Mouse (Mus musculus) T-helper 1 cell (primary cell): ENCODE results near the gene Ppp3cb.

Experiments
- in situ Hi-C: fragments of 300-600 bp; cut with MboI, MseI; formaldehyde crosslinking; loops from one replicate; pipeline ENCODE4 v1.15.1; 2025; ENCODE audit warnings: high pct_unique_total_duplicates

Ppp3cb gene

GRCm38 (mm10) chr14:20481211-20481610 is 65.2 kb downstream of the Ppp3cb start:
- in situ Hi-C loops = no loop called here

GRCm38 (mm10) chr14:20480195-20480579 is 66.2 kb downstream of the Ppp3cb start:
- in situ Hi-C loops = no loop called here

DNA sequence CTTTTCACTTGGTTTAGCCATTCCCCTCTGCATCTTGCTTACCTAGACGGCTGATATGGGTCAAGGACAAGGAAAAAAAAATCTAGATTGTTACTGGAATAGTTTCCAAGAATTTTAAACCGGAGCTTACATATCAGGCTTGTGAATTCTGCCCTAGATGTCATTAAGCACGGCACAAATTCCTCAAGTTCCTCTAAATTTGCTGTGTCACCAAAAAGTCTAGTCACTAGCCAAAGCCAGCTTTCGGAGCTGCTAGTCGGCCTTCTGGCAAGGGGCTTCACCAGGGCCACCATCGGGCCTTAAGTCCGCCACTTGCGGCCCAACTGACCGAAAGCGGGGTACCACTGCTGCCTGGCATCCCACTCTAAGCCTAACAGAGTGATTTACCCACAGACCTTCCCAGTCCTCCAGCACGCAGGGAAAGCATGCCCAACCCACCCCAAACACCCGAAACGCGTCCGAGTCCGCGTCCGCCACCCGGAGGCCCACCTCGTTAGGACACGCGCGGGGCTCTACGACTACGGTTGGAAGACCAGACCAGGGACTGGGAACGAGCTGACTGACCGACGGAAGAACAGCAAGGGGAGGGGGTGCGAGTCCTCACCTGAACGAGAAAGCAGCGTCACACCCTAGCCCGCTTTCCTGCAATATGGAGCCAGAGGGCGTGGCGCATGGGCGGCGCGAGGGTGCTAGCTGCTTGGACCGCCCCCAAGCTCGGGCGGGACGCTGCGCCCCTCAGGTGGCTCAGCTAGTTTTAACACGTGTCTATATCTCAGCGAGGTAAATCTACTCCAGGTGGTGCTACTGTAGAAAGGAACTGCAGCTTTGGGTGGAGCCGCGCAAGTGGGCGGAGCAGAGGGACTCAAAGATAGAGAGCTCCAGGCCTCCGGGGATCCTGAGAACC is 66.8 kb downstream of the Ppp3cb start, which contains the start of gene Anxa7:
Anxa7 (minus strand) TSS at position 843 of the 904 bp plus-strand sequence.
- in situ Hi-C loops = no loop called here

GRCm38 (mm10) chr14:20478801-20479200 is 67.6 kb downstream of the Ppp3cb start:
- in situ Hi-C loops = no loop called here

GRCm38 (mm10) chr14:20478385-20478784 is 68.0 kb downstream of the Ppp3cb start:
- in situ Hi-C loops = no loop called here

DNA sequence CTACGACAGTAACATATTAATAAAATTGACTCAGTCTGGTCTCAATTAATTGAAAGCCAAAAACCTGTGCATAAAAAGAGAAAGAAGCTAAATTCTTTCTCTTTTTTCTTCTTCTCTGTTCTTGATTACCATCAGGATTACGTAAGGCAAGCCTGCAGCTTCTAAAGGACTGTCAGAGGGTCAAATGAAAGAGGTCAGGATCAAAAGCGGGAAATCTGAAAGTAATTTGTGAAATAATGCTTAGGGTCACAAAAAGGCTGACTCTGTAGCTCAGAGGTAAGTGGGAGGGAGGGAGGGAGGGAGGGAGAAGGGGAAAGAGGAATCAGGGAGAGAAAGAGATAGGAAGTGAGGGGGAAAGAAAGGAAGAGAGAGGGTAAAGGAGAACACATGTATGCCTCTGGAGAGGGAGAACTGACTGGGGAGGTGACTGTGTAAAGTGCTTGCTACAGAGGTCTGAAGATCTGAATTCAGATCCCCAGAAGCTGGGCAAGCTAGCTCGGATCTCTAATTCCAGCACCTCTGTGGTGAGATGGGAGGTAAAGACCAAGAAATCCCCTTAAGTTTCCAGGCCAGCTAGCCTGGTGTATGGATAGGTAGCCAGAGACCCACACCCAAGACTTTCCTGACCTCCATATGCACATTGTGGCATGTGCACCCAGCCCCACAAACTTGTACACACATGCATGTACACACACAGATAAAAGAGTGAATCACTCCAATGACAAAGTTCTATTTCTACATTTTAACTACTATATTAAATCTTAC is 68.9 kb downstream of the Ppp3cb start:
- in situ Hi-C loops = no loop called here

DNA sequence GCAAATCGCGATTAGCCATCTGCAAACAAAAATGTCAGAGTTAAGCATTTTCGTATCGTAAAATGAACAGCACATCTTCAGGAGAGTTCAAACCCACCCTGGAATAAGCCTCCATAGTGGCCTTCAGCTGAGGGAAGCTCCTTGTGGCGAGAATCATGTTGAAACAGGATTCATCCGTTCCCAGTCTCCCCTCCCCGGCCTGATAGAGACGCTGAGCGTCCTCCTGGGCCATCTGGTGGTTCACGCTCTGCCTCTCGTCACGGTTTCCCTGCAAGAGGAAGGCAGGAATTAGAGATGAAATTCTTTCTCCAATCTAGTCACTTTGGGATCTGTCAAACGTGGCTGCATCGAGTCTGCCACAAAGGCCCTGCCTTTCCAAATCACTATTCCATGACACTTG is 86.2 kb downstream of the Ppp3cb start:
- in situ Hi-C loops = no loop called here

DNA sequence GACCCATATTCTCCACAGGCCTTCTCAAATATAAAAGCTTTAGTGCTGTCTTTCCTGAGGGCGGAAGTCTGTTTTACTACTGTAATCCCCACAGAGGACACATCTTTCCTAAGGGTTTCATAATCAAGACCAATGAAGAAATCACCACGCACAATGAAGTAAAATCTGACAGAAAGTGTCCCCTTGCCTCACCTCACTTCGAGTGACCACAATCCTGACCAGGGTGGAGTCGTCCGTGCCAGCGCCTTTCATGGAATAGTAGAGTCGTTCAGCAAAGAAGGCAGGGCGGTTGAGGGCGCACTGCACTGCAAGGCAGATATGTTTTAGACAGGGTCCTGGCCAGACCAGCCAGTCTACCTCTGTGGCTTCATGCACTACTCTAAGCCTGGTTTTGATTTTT is 88.0 kb downstream of the Ppp3cb start:
- in situ Hi-C loops = loop anchor here (5.0 kb wide), 1 partner anchor 79 kb away; no protein-coding TSS in a partner anchor

DNA sequence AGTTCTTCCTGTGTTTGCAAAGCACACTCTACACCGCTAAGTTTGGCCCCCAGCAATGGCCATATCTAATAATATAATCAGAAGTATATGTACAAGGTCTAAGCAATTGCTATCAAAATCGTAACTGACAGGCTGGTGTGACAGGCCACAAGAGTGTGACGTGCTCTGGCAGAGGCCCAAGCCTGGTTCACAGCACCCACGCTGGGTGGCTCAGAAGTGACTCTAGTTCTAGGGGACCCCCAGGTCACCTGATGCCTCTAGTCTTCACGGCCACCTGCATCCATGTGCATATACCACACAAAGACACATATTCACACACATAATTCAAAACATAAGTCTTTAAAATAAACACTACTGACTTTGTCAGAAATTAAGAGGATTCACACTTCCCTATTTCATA is 93.4 kb downstream of the Ppp3cb start:
- in situ Hi-C loops = no loop called here

DNA sequence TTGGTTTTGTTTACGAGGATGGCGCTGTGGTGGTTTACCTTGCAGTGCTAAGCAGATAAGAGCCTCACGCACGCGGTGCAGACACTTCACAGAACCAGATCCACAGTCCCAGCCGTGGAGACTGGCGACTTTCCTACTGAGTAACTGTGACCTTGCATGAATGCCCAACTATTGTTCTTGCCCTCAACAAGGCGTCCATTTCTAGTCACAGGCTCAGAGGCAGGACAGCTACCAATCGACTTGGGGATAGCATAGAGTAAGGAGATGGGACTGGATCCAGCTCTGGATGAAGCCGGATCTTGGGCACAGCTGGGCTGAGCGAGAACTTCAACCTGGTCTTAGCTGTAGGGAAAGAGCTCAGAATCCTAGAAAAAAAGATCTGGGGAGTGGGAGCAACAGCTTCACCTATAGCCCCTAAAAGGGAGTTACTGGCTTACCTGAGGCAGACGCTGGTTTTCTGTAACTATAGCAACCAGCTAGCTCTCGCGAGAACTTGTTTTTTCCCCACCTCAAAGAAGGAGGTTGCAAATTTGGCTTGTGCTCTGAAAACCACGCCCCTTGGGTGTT is 94.5 kb downstream of the Ppp3cb start, which contains the start of gene Cfap70:
Cfap70 (minus strand) TSS at position 462 of the 567 bp plus-strand sequence.
- in situ Hi-C loops = no loop called here

DNA sequence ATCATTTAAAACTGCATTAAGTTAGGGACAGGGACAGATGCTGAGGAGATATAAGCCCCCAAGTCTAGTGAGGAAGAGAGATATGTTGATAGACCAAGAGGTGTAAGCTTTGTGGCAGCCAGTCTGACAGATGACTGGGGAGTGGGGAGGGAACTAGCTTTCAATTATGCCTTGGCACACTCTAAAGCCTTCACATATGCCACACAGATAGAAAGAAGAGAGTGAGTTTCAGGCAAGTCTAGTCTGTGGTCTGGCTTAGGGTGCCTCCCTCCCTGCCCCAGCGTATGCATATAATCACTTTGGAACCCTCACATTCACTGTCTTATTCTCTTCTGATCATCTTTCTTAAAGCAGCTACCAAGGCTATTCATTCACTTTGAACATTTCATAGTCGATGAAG is 95.1 kb downstream of the Ppp3cb start:
- in situ Hi-C loops = no loop called here
